Mouse (Mus musculus): Measurements from ENCODE around the gene Furin. TPM values are rescaled to one million over a fixed set of nuclear protein-coding genes. Genes with fewer than 3 reads are reported as not detected.

Furin gene
- total and polyA plus RNA-seq, 3 experiments = 1.5 to 20.9 (median 13.5) TPM

DNA sequence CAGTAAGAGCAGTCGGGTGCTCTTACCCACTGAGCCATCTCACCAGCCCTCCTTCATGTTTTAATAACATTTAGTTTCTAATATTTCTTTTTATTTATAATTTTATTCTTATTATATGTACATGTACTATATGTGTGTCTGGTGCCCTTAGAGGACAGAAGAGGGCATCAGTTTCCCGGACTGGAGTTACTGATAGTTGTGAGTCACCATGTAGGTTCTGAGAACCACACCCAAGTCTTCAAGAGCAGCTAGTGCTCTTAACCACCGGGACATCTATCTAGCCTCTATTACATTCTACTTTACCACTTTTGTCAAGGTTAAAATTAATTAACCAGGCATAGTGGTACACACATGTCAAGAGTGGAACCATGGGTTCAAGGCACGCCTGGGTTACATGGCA lies 10.6 kb downstream of the Furin start:
- peaks cover 0 to 14% of the 10 kb centered on the region in 2 experiments; a peak in 2 of 4 replicates for H3K4me1 ChIP-seq (ENCODE audit: control insufficient read depth in 1 of 2, insufficient read depth in 2 of 2)
- no peak for TF ChIP-seq NELFE (IDR thresholded peaks at IDR 0.05; ENCODE audit: low read depth, low read length)
- no peak for TF ChIP-seq SIN3A (IDR thresholded peaks at IDR 0.05; ENCODE audit: low read length)
- TF ChIP-seq UBTF (IDR thresholded peaks at IDR 0.05; ENCODE audit: low read depth, low read length) = no peak
- no peak for TF ChIP-seq ELF1 (IDR thresholded peaks at IDR 0.05; ENCODE audit: low read depth, low read length)
- no peak for TF ChIP-seq SMC3 (IDR thresholded peaks at IDR 0.05; ENCODE audit: low read depth, low read length)
- TF ChIP-seq EP300 (IDR thresholded peaks at IDR 0.05; ENCODE audit: low read length) = no peak
- TF ChIP-seq CHD2 (IDR thresholded peaks at IDR 0.05; ENCODE audit: low read length) = no peak
- no peak for TF ChIP-seq BHLHE40 (IDR thresholded peaks at IDR 0.05; ENCODE audit: low read depth, low read length)
- no peak for TF ChIP-seq MXI1 (IDR thresholded peaks at IDR 0.05; ENCODE audit: low read depth, low read length)
- no peak for TF ChIP-seq USF1 (IDR thresholded peaks at IDR 0.05; ENCODE audit: low read depth, low read length)
- TF ChIP-seq POLR2A (IDR thresholded peaks at IDR 0.05; ENCODE audit: low read depth, low read length) = no peak
- TF ChIP-seq RAD21 (IDR thresholded peaks at IDR 0.05; ENCODE audit: low read depth, low read length) = no peak
- no peak for TF ChIP-seq JUN (IDR thresholded peaks at IDR 0.05; ENCODE audit: insufficient read depth, low read depth, low read length)
- no peak for TF ChIP-seq RCOR1 (conservative IDR thresholded peaks at IDR 0.05; ENCODE audit: low read depth, low read length)
- TF ChIP-seq ZNF384 (IDR thresholded peaks at IDR 0.05; ENCODE audit: low read depth, low read length) = no peak
- no peak for TF ChIP-seq CTCF (conservative IDR thresholded peaks at IDR 0.05 in 1 of 2, IDR thresholded peaks at IDR 0.05 in 1 of 2; ENCODE audit: low read depth in 2 of 2, low read length in 2 of 2)
- no peak for TF ChIP-seq MAFK (IDR thresholded peaks at IDR 0.05; ENCODE audit: insufficient replicate concordance, low read length)
- TF ChIP-seq PAX5 (IDR thresholded peaks at IDR 0.05; ENCODE audit: low read length) = no peak
- TF ChIP-seq CHD1 (IDR thresholded peaks at IDR 0.05; ENCODE audit: low read depth, low read length) = no peak
- H3K9ac ChIP-seq (ENCODE audit: insufficient read depth, low read depth) = no peak overlapping the region
- no peak overlapping the region for H3K27ac ChIP-seq (ENCODE audit: insufficient read depth, low read depth)
- DNase-seq (ENCODE audit: extremely low read depth) = no peak
- no peaks in the 10 kb centered on the region for H3K27me3 ChIP-seq (replicated peaks)
- H3K79me2 ChIP-seq (replicated peaks; ENCODE audit: control insufficient read depth, extremely low read depth, insufficient read depth, poor library complexity, severe bottlenecking) = peaks cover 3% of the 10 kb centered on the region
- no peaks in the 10 kb centered on the region for H3K9me3 ChIP-seq (replicated peaks; ENCODE audit: low read length)
- H3K36me3 ChIP-seq (replicated peaks in 1 of 2; ENCODE audit: control insufficient read depth in 1 of 2, insufficient read depth in 1 of 2, low read length in 1 of 2) = peaks cover 65 to 85% of the 10 kb centered on the region in 2 experiments
- no peak overlapping the region for H3K4me3 ChIP-seq (replicated peaks in 1 of 3; ENCODE audit: low read depth in 2 of 3, low read length in 2 of 3, poor library complexity in 1 of 3)
- no peak overlapping the region for H3K4me2 ChIP-seq (ENCODE audit: insufficient read depth, low read depth, poor library complexity, severe bottlenecking)
- in situ Hi-C loops (cut with MboI; ENCODE audit: low pct_ligation_motif_present, low pct_unique_long_range_greater_than_20kb, low sequenced_read_pairs) = loop anchor here (25.0 kb wide), 1 partner anchor 443 kb away; the partner anchor contains the start of gene Iqgap1
- dilution Hi-C loops (cut with MboI; ENCODE audit: extremely low pct_ligation_motif_present, extremely low pct_unique_long_range_greater_than_20kb, low sequenced_read_pairs) = loop anchor here (25.0 kb wide), 1 partner anchor 168 kb away; no protein-coding TSS in a partner anchor

DNA sequence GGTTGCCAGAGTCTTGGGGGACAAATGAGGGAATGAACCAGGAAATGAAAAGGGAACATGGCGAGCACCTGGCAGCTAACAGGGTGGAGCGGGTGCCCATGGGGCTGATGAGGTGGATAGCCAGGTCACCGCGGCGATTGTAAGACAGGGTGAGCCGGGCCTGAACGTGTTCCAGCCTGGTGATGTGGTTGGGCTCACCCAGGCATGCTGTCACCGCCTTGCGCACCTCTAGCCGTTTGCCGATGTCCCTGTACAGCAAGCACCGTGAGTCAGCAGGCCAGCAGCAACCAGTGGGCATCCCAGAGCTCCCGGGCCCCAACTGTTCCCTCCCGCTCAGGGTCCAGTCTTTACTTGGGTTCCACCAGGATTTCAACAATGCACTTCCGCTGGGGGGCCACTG lies 13.1 kb downstream of the Furin start:
- no peak for DNase-seq (ENCODE audit: extremely low read depth)
- Histone ChIP-seq H3K79me2 (replicated peaks; ENCODE audit: control insufficient read depth, extremely low read depth, insufficient read depth, poor library complexity, severe bottlenecking) (no peaks in the 10 kb centered on the region), H3K4me3 (replicated peaks in 1 of 3; ENCODE audit: low read depth in 2 of 3, low read length in 2 of 3, poor library complexity in 1 of 3) (no peak overlapping the region), H3K36me3 (replicated peaks in 1 of 2; ENCODE audit: control insufficient read depth in 1 of 2, insufficient read depth in 1 of 2, low read length in 1 of 2) (peaks cover 59 to 74% of the 10 kb centered on the region in 2 experiments), H3K4me1 (ENCODE audit: control insufficient read depth in 1 of 2, insufficient read depth in 2 of 2) (peaks cover 3 to 20% of the 10 kb centered on the region in 2 experiments; a peak in 2 of 4 replicates), H3K9ac (ENCODE audit: insufficient read depth, low read depth) (no peak overlapping the region), H3K27me3 (replicated peaks) (no peaks in the 10 kb centered on the region), H3K9me3 (replicated peaks; ENCODE audit: low read length) (no peaks in the 10 kb centered on the region), H3K27ac (ENCODE audit: insufficient read depth, low read depth) (no peak overlapping the region), H3K4me2 (ENCODE audit: insufficient read depth, low read depth, poor library complexity, severe bottlenecking) (no peak overlapping the region)
- in situ Hi-C loops (cut with MboI; ENCODE audit: low pct_ligation_motif_present, low pct_unique_long_range_greater_than_20kb, low sequenced_read_pairs) (loop anchor here (25.0 kb wide), 1 partner anchor 445 kb away; the partner anchor contains the start of gene Iqgap1), dilution Hi-C loops (cut with MboI; ENCODE audit: extremely low pct_ligation_motif_present, extremely low pct_unique_long_range_greater_than_20kb, low sequenced_read_pairs) (loop anchor here (25.0 kb wide), 1 partner anchor 170 kb away; no protein-coding TSS in a partner anchor)
- no peak for TF ChIP-seq CHD1 (IDR thresholded peaks at IDR 0.05; ENCODE audit: low read depth, low read length)
- TF ChIP-seq ELF1 (IDR thresholded peaks at IDR 0.05; ENCODE audit: low read depth, low read length) = no peak
- TF ChIP-seq ZKSCAN1 (IDR thresholded peaks at IDR 0.05; ENCODE audit: borderline replicate concordance, low read depth, low read length) = no peak
- TF ChIP-seq POLR2A (IDR thresholded peaks at IDR 0.05; ENCODE audit: low read depth, low read length) = no peak
- no peak for TF ChIP-seq ZC3H11A (IDR thresholded peaks at IDR 0.05; ENCODE audit: low read depth, low read length)
- no peak for TF ChIP-seq BHLHE40 (IDR thresholded peaks at IDR 0.05; ENCODE audit: low read depth, low read length)
- TF ChIP-seq RAD21 (IDR thresholded peaks at IDR 0.05; ENCODE audit: low read depth, low read length) = no peak
- TF ChIP-seq MXI1 (IDR thresholded peaks at IDR 0.05; ENCODE audit: low read depth, low read length) = no peak
- TF ChIP-seq ETS1 (conservative IDR thresholded peaks at IDR 0.05; ENCODE audit: low read depth, low read length) = no peak
- no peak for TF ChIP-seq NRF1 (IDR thresholded peaks at IDR 0.05; ENCODE audit: low read depth, low read length)
- TF ChIP-seq ZNF384 (IDR thresholded peaks at IDR 0.05; ENCODE audit: low read depth, low read length) = no peak
